Mouse (Mus musculus): ENCODE results near the gene Fto. TPM values are rescaled to one million over a fixed set of nuclear protein-coding genes. Genes with fewer than 3 reads are reported as not detected.

Fto gene
- polyA plus RNA-seq, 1 experiment from 2014 or later = 149 TPM

DNA sequence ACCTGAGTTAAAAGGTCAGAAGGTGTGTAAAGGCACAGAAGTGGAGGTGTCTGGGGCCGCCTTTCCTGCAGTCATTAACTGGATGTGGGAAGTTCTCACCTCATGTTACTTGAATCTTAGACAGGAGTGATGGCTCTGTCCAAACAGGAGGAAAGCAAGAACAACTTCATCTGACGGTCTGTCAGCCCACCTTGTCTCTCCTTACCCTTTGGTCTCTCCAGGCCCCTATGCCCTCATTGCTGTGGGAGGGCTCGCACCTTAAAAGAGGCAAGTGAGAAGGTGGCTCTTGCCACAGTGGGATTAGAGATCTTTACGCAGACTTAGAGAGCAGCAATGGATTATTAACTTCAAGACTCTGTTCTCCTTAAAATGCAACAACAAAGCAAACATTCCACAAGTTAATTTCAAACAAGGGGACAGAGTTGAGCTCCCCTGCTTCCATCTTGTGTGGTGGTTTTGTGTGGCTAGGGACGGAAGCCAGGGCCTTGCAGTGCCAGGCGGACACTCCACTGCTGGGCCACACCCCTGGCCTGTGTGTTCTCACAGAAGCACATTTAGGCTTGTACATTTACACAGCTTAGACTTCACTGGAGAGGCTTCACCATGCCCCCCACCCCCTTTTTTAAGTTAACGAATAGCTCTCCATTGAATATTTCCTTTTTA is 135.5 kb downstream of the Fto start:
- H3K4me3 ChIP-seq (replicated peaks; ENCODE audit: low read length) = no peak overlapping the region
- H3K9me3 ChIP-seq (ENCODE audit: control insufficient read depth, low read length) = no peaks in the 10 kb centered on the region
- H3K9ac ChIP-seq = no peak overlapping the region
- WGBS = 92% methylated on average over 7 of the region's 7 CpGs
- H3K27ac ChIP-seq = no peak overlapping the region
- H3K36me3 ChIP-seq (replicated peaks; ENCODE audit: control insufficient read depth, insufficient read depth) = no peaks in the 10 kb centered on the region
- H3K4me1 ChIP-seq (replicated peaks; ENCODE audit: control insufficient read depth, insufficient read depth, low read length) = no peaks in the 10 kb centered on the region
- H3K27me3 ChIP-seq (ENCODE audit: control insufficient read depth, insufficient read depth, low read length) = no peaks in the 10 kb centered on the region
- ATAC-seq (ENCODE audit: low FRiP score) (no peak), DNase-seq (ENCODE audit: low spot score) (no peak)
- no peak overlapping the region for H3K4me2 ChIP-seq (replicated peaks)

DNA sequence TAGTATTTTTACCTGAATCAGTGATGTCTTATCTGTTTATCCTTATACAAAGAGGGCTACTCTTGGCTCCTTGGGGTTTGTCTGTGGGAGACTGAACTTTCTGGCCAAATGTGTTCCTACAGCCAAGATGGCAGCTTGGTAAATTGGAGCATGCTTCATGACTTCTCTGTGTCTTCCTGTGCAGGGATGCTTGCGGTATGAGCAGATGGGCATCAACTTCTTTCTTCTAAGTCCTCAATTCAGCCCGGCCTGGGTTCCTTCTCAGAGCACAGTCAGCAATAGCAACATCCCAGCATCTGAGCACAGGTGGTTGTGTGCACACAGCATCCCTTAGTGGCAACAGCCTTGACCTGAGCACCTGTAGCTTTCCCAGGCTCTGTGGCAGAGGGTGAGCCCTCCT is 141.6 kb downstream of the Fto start:
- DNase-seq (ENCODE audit: low spot score) = no peak
- H3K4me1 ChIP-seq (replicated peaks; ENCODE audit: control insufficient read depth, insufficient read depth, low read length) = no peaks in the 10 kb centered on the region
- ATAC-seq (ENCODE audit: low FRiP score) = no peak
- H3K9me3 ChIP-seq (ENCODE audit: control insufficient read depth, low read length) = no peaks in the 10 kb centered on the region
- no peak overlapping the region for H3K27ac ChIP-seq
- no peak overlapping the region for H3K9ac ChIP-seq
- no peaks in the 10 kb centered on the region for H3K36me3 ChIP-seq (replicated peaks; ENCODE audit: control insufficient read depth, insufficient read depth)
- no peak overlapping the region for H3K4me2 ChIP-seq (replicated peaks)
- H3K4me3 ChIP-seq (replicated peaks; ENCODE audit: low read length) = no peak overlapping the region
- 83% methylated on average over 2 of the region's 2 CpGs for WGBS
- no peaks in the 10 kb centered on the region for H3K27me3 ChIP-seq (ENCODE audit: control insufficient read depth, insufficient read depth, low read length)

DNA sequence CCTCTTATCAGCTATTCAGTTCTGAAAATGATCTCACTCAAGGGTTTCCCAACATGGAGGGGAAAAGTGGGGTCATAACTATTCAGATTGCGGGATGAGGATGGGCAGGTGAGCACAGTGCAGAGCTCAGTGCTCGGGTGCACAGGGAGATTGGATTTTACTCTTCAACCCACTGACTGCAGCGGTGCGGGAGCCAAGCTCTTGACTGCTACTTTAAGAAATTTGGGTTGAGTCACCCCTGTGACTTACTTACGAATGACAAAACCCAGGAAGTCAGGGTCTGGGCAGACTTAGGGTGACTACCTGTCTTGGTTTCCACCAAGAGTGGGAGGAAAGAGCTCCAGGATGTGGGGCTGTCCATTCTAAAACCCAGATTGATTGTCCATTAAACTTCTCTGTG is 142.3 kb downstream of the Fto start:
- no peaks in the 10 kb centered on the region for H3K9me3 ChIP-seq (ENCODE audit: control insufficient read depth, low read length)
- WGBS = 96% methylated on average over 5 of the region's 5 CpGs
- H3K36me3 ChIP-seq (replicated peaks; ENCODE audit: control insufficient read depth, insufficient read depth) = no peaks in the 10 kb centered on the region
- no peak overlapping the region for H3K4me3 ChIP-seq (replicated peaks; ENCODE audit: low read length)
- H3K27me3 ChIP-seq (ENCODE audit: control insufficient read depth, insufficient read depth, low read length) = no peaks in the 10 kb centered on the region
- ATAC-seq (ENCODE audit: low FRiP score) (no peak), DNase-seq (ENCODE audit: low spot score) (no peak)
- H3K4me1 ChIP-seq (replicated peaks; ENCODE audit: control insufficient read depth, insufficient read depth, low read length) = no peaks in the 10 kb centered on the region
- no peak overlapping the region for H3K4me2 ChIP-seq (replicated peaks)
- H3K9ac ChIP-seq = no peak overlapping the region
- no peak overlapping the region for H3K27ac ChIP-seq

DNA sequence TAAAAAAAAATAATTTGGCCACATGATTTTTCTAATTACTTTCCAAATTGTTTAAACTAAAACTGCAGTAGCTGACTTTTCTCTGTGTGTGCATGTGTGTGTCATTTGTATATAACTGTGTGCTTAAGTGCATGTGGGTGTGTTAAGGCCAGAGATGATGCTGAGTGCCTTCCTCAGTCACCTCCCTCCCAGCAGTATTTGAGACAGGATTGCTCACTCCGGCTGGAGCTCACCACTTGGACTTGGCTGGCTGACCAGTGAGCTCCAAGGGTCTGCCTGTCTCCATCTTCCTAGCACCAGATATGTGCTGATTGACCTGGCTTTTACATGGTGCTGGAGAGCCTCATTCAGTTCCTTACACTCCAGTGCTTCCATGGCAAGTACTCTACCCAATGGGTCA is 144.7 kb downstream of the Fto start:
- Histone ChIP-seq H3K4me2 (replicated peaks) (no peak overlapping the region), H3K27me3 (ENCODE audit: control insufficient read depth, insufficient read depth, low read length) (no peaks in the 10 kb centered on the region), H3K9me3 (ENCODE audit: control insufficient read depth, low read length) (no peaks in the 10 kb centered on the region), H3K4me1 (replicated peaks; ENCODE audit: control insufficient read depth, insufficient read depth, low read length) (no peaks in the 10 kb centered on the region), H3K4me3 (replicated peaks; ENCODE audit: low read length) (no peak overlapping the region), H3K27ac (no peak overlapping the region), H3K36me3 (replicated peaks; ENCODE audit: control insufficient read depth, insufficient read depth) (no peaks in the 10 kb centered on the region), H3K9ac (no peak overlapping the region)
- no peak for ATAC-seq (ENCODE audit: low FRiP score)
- WGBS = 100% methylated on average over 1 of the region's 1 CpGs
- DNase-seq (ENCODE audit: low spot score) = no peak

DNA sequence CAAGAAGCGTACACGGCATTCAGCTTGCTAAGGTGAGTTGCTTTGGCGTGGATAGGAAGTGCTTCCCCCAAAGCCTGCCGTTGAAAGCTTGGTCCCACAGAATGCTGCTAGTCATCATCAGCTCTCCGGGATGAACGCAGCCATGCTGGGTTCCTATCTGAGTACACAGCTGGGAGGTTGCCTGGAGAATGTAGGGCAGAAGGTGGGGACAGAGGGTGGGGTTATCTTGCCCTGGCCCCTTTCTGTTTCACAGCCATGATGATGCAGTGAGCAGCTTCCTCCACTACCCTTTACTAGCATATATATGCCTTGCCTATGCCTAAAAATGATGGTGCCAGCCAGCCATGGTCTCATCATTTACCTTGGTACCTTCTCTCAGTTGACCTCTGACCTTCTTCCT is 147.6 kb downstream of the Fto start:
- Histone ChIP-seq H3K9ac (no peak overlapping the region), H3K27me3 (ENCODE audit: control insufficient read depth, insufficient read depth, low read length) (no peaks in the 10 kb centered on the region), H3K9me3 (ENCODE audit: control insufficient read depth, low read length) (no peaks in the 10 kb centered on the region), H3K4me3 (replicated peaks; ENCODE audit: low read length) (no peak overlapping the region), H3K4me2 (replicated peaks) (no peak overlapping the region), H3K4me1 (replicated peaks; ENCODE audit: control insufficient read depth, insufficient read depth, low read length) (no peaks in the 10 kb centered on the region), H3K36me3 (replicated peaks; ENCODE audit: control insufficient read depth, insufficient read depth) (no peaks in the 10 kb centered on the region), H3K27ac (no peak overlapping the region)
- 90% methylated on average over 6 of the region's 6 CpGs for WGBS
- no peak for ATAC-seq (ENCODE audit: low FRiP score)
- no peak for DNase-seq (ENCODE audit: low spot score)

DNA sequence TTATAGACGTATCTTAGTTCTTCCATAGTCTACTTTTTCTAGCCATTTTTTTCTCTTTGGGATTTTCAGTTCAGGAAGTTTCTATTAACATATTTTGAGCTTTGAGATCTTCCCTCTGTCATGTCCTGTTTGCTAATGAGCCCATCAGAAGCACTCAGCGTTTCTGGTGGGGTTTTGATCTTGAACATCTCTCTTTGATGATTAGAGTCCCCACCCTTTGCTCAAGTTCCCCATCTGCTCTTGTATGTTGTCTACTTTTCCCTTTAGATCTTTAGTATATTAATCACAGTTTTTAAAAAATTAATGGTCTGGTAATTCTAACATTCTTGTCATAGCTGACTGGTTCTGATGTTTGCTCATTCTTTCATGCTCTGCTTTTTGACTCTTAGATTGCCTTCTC is 150.4 kb downstream of the Fto start:
- DNase-seq (ENCODE audit: low spot score) = no peak
- no peaks in the 10 kb centered on the region for H3K4me1 ChIP-seq (replicated peaks; ENCODE audit: control insufficient read depth, insufficient read depth, low read length)
- H3K27ac ChIP-seq = no peak overlapping the region
- H3K4me3 ChIP-seq (replicated peaks; ENCODE audit: low read length) = no peak overlapping the region
- H3K9me3 ChIP-seq (ENCODE audit: control insufficient read depth, low read length) = no peaks in the 10 kb centered on the region
- no peaks in the 10 kb centered on the region for H3K36me3 ChIP-seq (replicated peaks; ENCODE audit: control insufficient read depth, insufficient read depth)
- H3K9ac ChIP-seq = no peak overlapping the region
- 80% methylated on average over 2 of the region's 2 CpGs for WGBS
- no peaks in the 10 kb centered on the region for H3K27me3 ChIP-seq (ENCODE audit: control insufficient read depth, insufficient read depth, low read length)
- no peak for ATAC-seq (ENCODE audit: low FRiP score)
- H3K4me2 ChIP-seq (replicated peaks) = no peak overlapping the region

DNA sequence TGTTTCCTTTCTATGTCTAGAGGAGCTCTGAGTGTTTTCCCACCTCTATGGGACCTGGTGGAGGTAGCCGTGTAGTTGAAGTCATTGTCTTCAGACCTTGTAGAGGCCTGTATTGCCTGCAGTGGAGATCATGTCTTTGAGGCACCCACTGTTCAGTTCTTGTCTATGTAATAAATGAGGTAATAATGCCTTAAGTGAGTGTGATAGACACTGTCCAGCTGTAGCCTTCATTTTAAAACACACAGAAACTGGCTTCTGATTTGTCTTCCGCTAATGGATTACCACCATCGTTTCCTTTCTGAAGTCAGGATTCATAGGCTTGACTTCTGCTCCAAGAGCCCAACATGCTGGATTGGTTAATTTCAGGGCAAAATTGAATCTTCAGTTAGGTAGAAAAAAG is 154.1 kb downstream of the Fto start:
- H3K36me3 ChIP-seq (replicated peaks; ENCODE audit: control insufficient read depth, insufficient read depth) = no peaks in the 10 kb centered on the region
- H3K4me1 ChIP-seq (replicated peaks; ENCODE audit: control insufficient read depth, insufficient read depth, low read length) = no peaks in the 10 kb centered on the region
- H3K27me3 ChIP-seq (ENCODE audit: control insufficient read depth, insufficient read depth, low read length) = no peaks in the 10 kb centered on the region
- no peak overlapping the region for H3K9ac ChIP-seq
- ATAC-seq (ENCODE audit: low FRiP score) (no peak), DNase-seq (ENCODE audit: low spot score) (no peak)
- no peak overlapping the region for H3K4me3 ChIP-seq (replicated peaks; ENCODE audit: low read length)
- no peak overlapping the region for H3K4me2 ChIP-seq (replicated peaks)
- 90% methylated on average over 3 of the region's 3 CpGs for WGBS
- no peak overlapping the region for H3K27ac ChIP-seq
- no peaks in the 10 kb centered on the region for H3K9me3 ChIP-seq (ENCODE audit: control insufficient read depth, low read length)

DNA sequence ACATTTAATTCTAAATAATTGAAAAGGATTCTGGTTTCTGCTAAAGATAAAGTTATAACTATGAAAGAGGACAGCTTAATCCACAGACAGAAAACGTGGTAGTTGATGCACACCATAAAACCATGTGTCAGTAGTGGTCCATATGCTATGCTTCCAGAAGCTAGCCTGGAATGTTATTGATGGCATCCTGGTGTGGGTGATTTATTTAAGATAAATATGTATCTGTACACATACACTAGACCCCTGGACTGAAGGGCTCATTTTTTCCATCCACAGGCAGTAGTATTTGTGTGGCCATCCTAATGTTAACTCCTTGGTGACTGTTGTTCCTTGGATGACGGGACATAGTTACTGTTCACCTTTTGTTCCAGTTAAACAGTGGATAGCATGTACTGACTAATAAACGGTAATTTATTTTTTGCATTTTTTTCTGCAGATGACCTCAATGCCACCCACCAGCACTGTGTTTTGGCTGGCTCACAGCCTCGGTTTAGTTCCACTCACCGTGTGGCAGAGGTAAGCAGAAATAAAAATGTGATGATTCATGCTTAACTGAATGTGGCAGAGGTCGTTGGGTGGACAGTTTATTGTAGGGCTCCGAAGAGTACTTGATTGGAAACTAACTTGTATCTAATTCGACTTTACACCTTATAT is 154.7 kb downstream of the Fto start:
- Histone ChIP-seq H3K4me3 (replicated peaks; ENCODE audit: low read length) (no peak overlapping the region), H3K36me3 (replicated peaks; ENCODE audit: control insufficient read depth, insufficient read depth) (no peaks in the 10 kb centered on the region), H3K9ac (no peak overlapping the region), H3K27ac (no peak overlapping the region), H3K4me1 (replicated peaks; ENCODE audit: control insufficient read depth, insufficient read depth, low read length) (no peaks in the 10 kb centered on the region), H3K9me3 (ENCODE audit: control insufficient read depth, low read length) (no peaks in the 10 kb centered on the region), H3K27me3 (ENCODE audit: control insufficient read depth, insufficient read depth, low read length) (no peaks in the 10 kb centered on the region), H3K4me2 (replicated peaks) (no peak overlapping the region)
- no peak for ATAC-seq (ENCODE audit: low FRiP score)
- no peak for DNase-seq (ENCODE audit: low spot score)
- WGBS = 91% methylated on average over 8 of the region's 8 CpGs

DNA sequence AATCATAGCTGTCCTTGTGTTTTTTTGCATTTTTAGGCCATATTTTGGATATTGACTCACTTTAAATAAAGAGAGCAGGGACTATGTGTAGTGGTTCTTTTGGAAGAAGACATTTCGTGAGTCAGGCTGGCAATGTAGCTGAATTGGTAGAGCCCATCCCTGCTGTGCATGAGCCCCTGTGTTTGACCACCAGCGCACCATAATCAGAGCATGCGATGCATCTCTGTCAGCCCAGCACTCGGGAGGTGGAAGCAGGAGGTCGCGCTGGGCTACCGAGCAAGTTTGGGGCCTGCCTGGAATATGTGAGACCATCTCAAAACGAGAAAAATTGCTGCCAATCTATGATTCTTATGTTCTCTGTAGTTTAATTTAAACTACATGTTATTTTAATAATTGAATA is 156.1 kb downstream of the Fto start:
- Histone ChIP-seq H3K9ac (no peak overlapping the region), H3K36me3 (replicated peaks; ENCODE audit: control insufficient read depth, insufficient read depth) (no peaks in the 10 kb centered on the region), H3K4me3 (replicated peaks; ENCODE audit: low read length) (no peak overlapping the region), H3K4me2 (replicated peaks) (no peak overlapping the region), H3K9me3 (ENCODE audit: control insufficient read depth, low read length) (no peaks in the 10 kb centered on the region), H3K4me1 (replicated peaks; ENCODE audit: control insufficient read depth, insufficient read depth, low read length) (no peaks in the 10 kb centered on the region), H3K27ac (no peak overlapping the region), H3K27me3 (ENCODE audit: control insufficient read depth, insufficient read depth, low read length) (no peaks in the 10 kb centered on the region)
- ATAC-seq (ENCODE audit: low FRiP score) (no peak), DNase-seq (ENCODE audit: low spot score) (no peak)
- 86% methylated on average over 8 of the region's 8 CpGs for WGBS

Data from hindbrain, embryonic 14.5 days (tissue).